Comparison of ENCODE assay signal across 10 mouse cellular contexts in the genomic region with DNA sequence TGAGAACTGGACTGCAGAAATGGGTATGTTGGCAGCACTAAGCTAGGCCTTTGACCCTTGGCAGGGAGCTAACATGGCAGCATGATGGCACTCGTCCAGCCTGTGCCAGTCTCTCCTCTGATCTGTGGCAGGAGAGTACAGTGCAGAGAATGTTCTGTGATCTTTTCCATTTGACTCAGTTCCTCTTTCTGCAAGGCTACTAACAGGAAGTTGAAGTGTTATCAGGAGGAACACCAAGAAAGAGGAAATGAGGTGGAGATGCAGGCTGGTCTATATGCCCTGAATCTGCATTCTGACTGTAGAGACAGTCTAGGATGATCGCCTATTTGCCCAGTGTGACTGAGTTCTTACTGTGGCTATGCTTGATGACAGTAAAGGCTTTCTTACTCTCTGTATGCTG. TPM values are rescaled to one million over a fixed set of nuclear protein-coding genes. Genes with fewer than 3 reads are reported as not detected.
DNase-seq lines count a peak whose midpoint lies in the region; ATAC-seq and TF ChIP-seq lines count a peak whose summit lies in the region.
"Had no signal": no experiment of that assay in that cellular context is flagged by ENCODE, and none has a peak within 500 bp of the region (broad histone marks: within the 10 kb centered on the region; RNA-seq: fewer than 3 reads in every experiment).

No protein-coding gene starts in this region.

- no peaks in the 10 kb centered on the region for H3K9me3 ChIP-seq in kidney, embryonic 16.5 days (ENCODE audit: low read length)
- no peaks in the 10 kb centered on the region for H3K9me3 ChIP-seq in forebrain, embryonic 10.5 days
- H3K9me3 ChIP-seq: hindbrain, embryonic 15.5 days; limb, embryonic 13.5 days had no signal

- no peak for TF ChIP-seq POLR2A in thymus, adult 2 months (IDR thresholded peaks at IDR 0.05; ENCODE audit: control insufficient read depth, extremely low read depth, insufficient read depth, low read length, poor library complexity)

- no peak overlapping the region for H3K4me3 ChIP-seq in kidney, embryonic 16.5 days (ENCODE audit: low read length)
- no peak overlapping the region for H3K4me3 ChIP-seq in forebrain, embryonic 10.5 days
- no peak overlapping the region for H3K4me3 ChIP-seq in thymus, adult 2 months (ENCODE audit: control insufficient read depth, insufficient read depth, low read length)
- H3K4me3 ChIP-seq: hindbrain, embryonic 15.5 days; limb, embryonic 13.5 days had no signal

- no peak for ATAC-seq in kidney, embryonic 16.5 days (ENCODE audit: low FRiP score, low TSS enrichment)

- TF ChIP-seq CTCF in thymus, adult 2 months (IDR thresholded peaks at IDR 0.05; ENCODE audit: borderline replicate concordance, control insufficient read depth, extremely low read depth, insufficient read depth, low read length, poor library complexity): no peak

- no peak overlapping the region for H3K27ac ChIP-seq in kidney, embryonic 16.5 days (ENCODE audit: low read length)
- H3K27ac ChIP-seq in forebrain, embryonic 10.5 days: no peak overlapping the region
- H3K27ac ChIP-seq in thymus, adult 2 months (ENCODE audit: control insufficient read depth, insufficient read depth, low read length): no peak overlapping the region
- H3K27ac ChIP-seq: hindbrain, embryonic 15.5 days; limb, embryonic 13.5 days had no signal

- H3K9ac ChIP-seq in kidney, embryonic 16.5 days (replicated peaks; ENCODE audit: low read length): no peak overlapping the region
- H3K9ac ChIP-seq: hindbrain, embryonic 15.5 days; limb, embryonic 13.5 days had no signal

- H3K36me3 ChIP-seq in kidney, embryonic 16.5 days (ENCODE audit: insufficient read depth, low read length): no peaks in the 10 kb centered on the region
- H3K36me3 ChIP-seq in forebrain, embryonic 10.5 days (replicated peaks): peaks cover 17% of the 10 kb centered on the region; the same call in 1 of the 2 replicates
- H3K36me3 ChIP-seq in thymus, adult 2 months (ENCODE audit: control insufficient read depth, insufficient read depth, low read length): no peaks in the 10 kb centered on the region; the same call in 1 of the 2 replicates
- H3K36me3 ChIP-seq: hindbrain, embryonic 15.5 days had no signal

- H3K27me3 ChIP-seq in kidney, embryonic 16.5 days (ENCODE audit: insufficient read depth, low read length): no peaks in the 10 kb centered on the region
- no peaks in the 10 kb centered on the region for H3K27me3 ChIP-seq in forebrain, embryonic 10.5 days (ENCODE audit: poor library complexity, severe bottlenecking)
- H3K27me3 ChIP-seq in thymus, adult 2 months (ENCODE audit: control insufficient read depth, insufficient read depth, low read length): no peaks in the 10 kb centered on the region
- H3K27me3 ChIP-seq: hindbrain, embryonic 15.5 days; limb, embryonic 13.5 days had no signal

- 71% methylated on average over 2 of the region's 2 CpGs for WGBS in kidney, embryonic 16.5 days
- WGBS in forebrain, embryonic 10.5 days: 89% methylated on average over 2 of the region's 2 CpGs
- WGBS in thymus, adult 2 months: 51% methylated on average over 2 of the region's 2 CpGs

- DNase-seq in kidney, adult 18-20 months: peak; percentile 64
- peak; percentile 15 for DNase-seq in urinary bladder, postnatal 14 days (ENCODE audit: low spot score)
- DNase-seq in urinary bladder, postnatal 36 days (ENCODE audit: low spot score in 2 of 2): no peak
- DNase-seq in kidney, postnatal 36 days: peak; percentile 71 to 86
- no peak for DNase-seq in forebrain, embryonic 10.5 days (ENCODE audit: extremely low spot score, low spot score)
- DNase-seq in thymus, adult 2 months: no peak
- DNase-seq: thymus, postnatal 36 days had no signal

- H3K4me1 ChIP-seq in kidney, embryonic 16.5 days (ENCODE audit: insufficient read depth, low read length): no peaks in the 10 kb centered on the region
- no peaks in the 10 kb centered on the region for H3K4me1 ChIP-seq in forebrain, embryonic 10.5 days
- 0 out of 2 replicates have a peak, but pooled peaks cover 2% of the 10 kb centered on the region for H3K4me1 ChIP-seq in thymus, adult 2 months (replicated peaks; ENCODE audit: control insufficient read depth, insufficient read depth, low read length)
- H3K4me1 ChIP-seq: hindbrain, embryonic 15.5 days had no signal

- H3K4me2 ChIP-seq in kidney, embryonic 16.5 days (replicated peaks; ENCODE audit: low read depth, low read length): no peak overlapping the region
- H3K4me2 ChIP-seq: hindbrain, embryonic 15.5 days; limb, embryonic 13.5 days had no signal

RNA-seq across cellular contexts. Expression of a gene that starts 21.4 kb away (rescaled TPM):
- polyA plus RNA-seq in kidney, embryonic 16.5 days (2015; fragmentation: Nextera tagmentation; extraction: Ambion mirVana): 13.8 and 17.4 TPM in 2 replicates
- 8.5 and 9.9 TPM in 2 replicates for polyA plus RNA-seq in forebrain, embryonic 10.5 days (2016; fragmentation: Nextera tagmentation; extraction: Ambion mirVana)
- 3.2 and 4.7 TPM in 2 replicates for polyA plus RNA-seq in thymus, adult 2 months (2012; rRNA removed)

RNA-seq across cellular contexts. Expression of a gene that starts 21.5 kb away (rescaled TPM):
- 73.5 and 77.6 TPM in 2 replicates for polyA plus RNA-seq in kidney, embryonic 16.5 days (2015; fragmentation: Nextera tagmentation; extraction: Ambion mirVana)
- polyA plus RNA-seq in forebrain, embryonic 10.5 days (2016; fragmentation: Nextera tagmentation; extraction: Ambion mirVana): 132 and 139 TPM in 2 replicates
- 13.0 and 14.7 TPM in 2 replicates for polyA plus RNA-seq in thymus, adult 2 months (2012; rRNA removed)

RNA-seq across cellular contexts. Expression of a gene that starts 43.8 kb away (rescaled TPM):
- 17.2 and 18.2 TPM in 2 replicates for polyA plus RNA-seq in kidney, embryonic 16.5 days (2015; fragmentation: Nextera tagmentation; extraction: Ambion mirVana)
- polyA plus RNA-seq in forebrain, embryonic 10.5 days (2016; fragmentation: Nextera tagmentation; extraction: Ambion mirVana): 34.2 and 34.9 TPM in 2 replicates
- 4.6 and 5.1 TPM in 2 replicates for polyA plus RNA-seq in thymus, adult 2 months (2012; rRNA removed)

Comparison
In these comparisons a context has a peak if more than half of its experiments do, and no peak if none do; other contexts are left out.
1. DNase-seq: peak in kidney, adult 18-20 months (single experiment), urinary bladder, postnatal 14 days (single experiment) and kidney, postnatal 36 days (2 of 2); none in urinary bladder, postnatal 36 days (0 of 2), forebrain, embryonic 10.5 days (single experiment) and thymus, adult 2 months (single experiment).